Mouse (Mus musculus) kidney, adult 18-20 months (tissue): ENCODE measurements around the gene Olfr652.

Source experiments
- DNase-seq: peaks from one replicate; pipeline ENCODE4 v3.0.0; 2021

Gene Olfr652

DNA sequence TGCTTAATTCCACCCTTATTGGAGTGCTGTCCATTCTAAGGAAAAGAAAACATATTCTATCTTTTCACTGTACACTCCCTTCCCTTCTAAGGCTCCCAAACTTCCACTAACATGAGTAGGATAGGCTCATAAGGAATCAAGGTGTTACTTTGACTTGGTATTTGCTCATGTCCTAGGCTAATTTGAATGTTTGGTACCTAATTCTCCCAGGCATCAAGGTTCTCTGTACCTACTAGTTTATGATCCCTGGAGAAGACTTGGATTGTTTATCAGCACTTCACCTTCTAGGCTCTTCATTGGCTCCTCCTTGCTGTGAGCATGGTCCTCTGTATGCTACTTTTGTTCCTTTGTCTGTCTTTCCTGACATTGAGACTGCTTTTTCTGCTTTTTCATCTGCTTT lies at the start of gene Olfr652:
Gene Olfr652, plus strand, starts transcription at position 301 of the 400 bp plus-strand sequence.
- no peak for DNase-seq

GRCm38 (mm10) chr7:104549833-104550232 lies 10.9 kb upstream of the Olfr652 start, which contains the start of gene Olfr651:
TSS of gene Olfr651 (plus strand) at chr7:104550133.
- DNase-seq = no peak

- no peak for DNase-seq
These were observed 8.0 kb upstream of the Olfr652 start for GRCm38 (mm10) chr7:104552700-104553099.

DNA sequence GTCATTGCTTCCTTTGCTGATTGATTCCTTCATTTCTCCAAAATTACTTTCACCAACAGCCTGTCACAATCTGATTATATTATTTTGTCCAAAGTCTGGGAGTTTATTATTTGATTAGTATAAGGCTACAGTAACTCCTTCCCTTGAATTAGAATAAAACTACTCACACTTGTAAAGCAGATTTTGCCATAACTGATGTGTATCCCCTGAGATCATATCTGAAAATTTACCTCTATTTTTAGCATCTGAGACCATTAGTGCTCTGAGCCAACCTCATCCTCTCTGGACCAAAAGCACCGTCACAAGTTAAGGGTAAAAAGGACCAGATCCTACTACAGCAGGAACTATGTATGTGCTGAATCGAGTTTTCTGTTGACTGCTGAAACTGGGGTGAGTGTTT lies 16.3 kb downstream of the Olfr652 start, which contains the start of gene Olfr653:
Gene Olfr653, plus strand, starts transcription at position 301 of the 400 bp plus-strand sequence.
- DNase-seq = no peak

DNA sequence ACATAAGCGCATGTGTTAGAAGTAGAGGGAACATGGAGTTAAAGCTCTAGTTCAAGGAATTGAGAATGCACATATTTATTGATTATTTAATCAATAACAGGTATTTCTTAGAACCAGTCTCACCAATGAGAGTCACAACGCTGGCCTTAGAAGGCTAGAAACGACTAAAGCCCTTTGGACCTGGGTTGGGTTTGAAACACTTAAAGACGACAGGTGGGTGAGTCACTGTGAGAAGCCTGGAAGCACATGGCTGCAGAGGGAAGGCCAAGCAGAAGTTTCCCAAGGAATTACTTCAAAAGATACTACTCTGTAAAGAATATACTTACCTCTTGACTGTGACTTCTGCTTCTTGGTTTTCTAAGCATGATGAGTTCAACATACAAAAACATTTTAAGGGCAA lies 20.1 kb downstream of the Olfr652 start:
- no peak for DNase-seq

DNA sequence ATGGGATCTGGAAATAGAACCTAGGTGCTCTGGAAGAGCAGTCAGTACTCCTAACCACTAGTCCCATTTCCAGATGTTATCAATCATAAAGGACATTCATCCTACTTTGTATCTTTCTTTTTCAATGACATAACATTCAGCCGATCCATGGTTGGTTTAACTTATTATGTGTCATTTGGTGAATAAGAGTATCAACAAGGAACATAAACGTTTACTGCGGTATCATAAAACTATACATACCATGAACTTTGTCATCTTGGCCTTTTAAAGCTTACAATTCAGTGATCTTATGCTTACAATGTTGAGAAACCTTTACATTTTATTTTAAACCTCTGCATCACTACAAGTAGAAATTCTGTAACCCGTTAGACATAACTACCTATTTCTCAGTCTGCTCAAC lies 20.7 kb downstream of the Olfr652 start:
- DNase-seq = no peak

- DNase-seq = no peak
These were observed 26.0 kb downstream of the Olfr652 start, which contains the start of gene Olfr654 for GRCm38 (mm10) chr7:104586725-104587124. TSS of gene Olfr654 (plus strand) at chr7:104587025.

GRCm38 (mm10) chr7:104588274-104588673 lies 27.6 kb downstream of the Olfr652 start:
- no peak for DNase-seq

- DNase-seq = no peak
These were observed 41.0 kb downstream of the Olfr652 start, which contains the start of gene Olfr655 for GRCm38 (mm10) chr7:104601679-104602078. TSS of gene Olfr655 (minus strand) at chr7:104601779.

DNA sequence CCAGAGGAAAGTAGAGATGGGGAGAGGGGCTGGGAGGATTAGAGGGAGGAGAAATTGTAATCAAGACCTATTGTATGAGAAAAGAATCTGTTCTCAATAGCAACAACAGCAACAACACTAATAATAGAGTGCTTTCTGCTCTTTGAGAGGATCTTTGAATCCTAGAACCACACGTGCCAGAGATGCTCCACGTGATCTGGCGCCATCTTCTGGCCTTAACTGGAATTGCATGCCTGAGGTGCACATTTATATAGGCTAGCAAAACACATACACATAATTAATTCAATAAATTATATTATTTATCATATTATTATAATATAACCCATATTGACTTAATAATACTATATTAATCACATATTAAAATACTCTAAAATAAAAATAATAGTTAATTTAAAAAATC lies 42.5 kb downstream of the Olfr652 start:
- DNase-seq = peak; percentile 44

- no peak for DNase-seq
These were observed 44.0 kb downstream of the Olfr652 start for GRCm38 (mm10) chr7:104604727-104605126.

DNA sequence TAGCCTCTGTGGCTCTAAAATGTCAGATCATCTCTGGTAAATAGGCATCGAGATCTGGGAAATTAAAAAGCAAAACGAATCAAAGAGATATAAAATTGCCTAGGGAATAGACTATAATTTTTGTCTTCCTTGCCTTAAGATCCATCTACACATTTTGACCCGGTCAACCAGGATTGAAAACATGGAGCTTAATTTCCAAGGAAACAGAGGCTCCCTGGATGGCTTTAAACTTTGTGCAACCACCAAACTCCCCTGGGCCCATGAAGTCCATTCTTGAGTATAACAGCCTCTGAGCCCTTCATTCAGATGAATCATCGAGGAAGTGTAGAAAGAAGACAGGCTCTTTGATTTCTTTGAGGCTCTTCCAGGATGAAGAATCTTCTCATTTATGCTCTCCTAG lies 53.0 kb downstream of the Olfr652 start, which contains the start of gene Olfr656:
Gene Olfr656, plus strand, starts transcription at position 301 of the 400 bp plus-strand sequence.
- DNase-seq = no peak
